Mouse (Mus musculus): Measurements from ENCODE around the gene 3425401B19Rik. TPM values are rescaled to one million over a fixed set of nuclear protein-coding genes. Genes with fewer than 3 reads are reported as not detected.
A peak's percentile ranks its signal among the peaks of the same experiment; 100 is the strongest.

Gene 3425401B19Rik
- polyA plus RNA-seq, 1 experiment from 2014 or later, result 0.65 TPM

GRCm38 (mm10) chr14:32682536-32682935 lies 2.6 kb downstream of the 3425401B19Rik start:
- ATAC-seq (ENCODE audit: insufficient read depth, low FRiP score), result no peak
- Histone ChIP-seq H3K27ac (ENCODE audit: low read length) (no peak overlapping the region), H3K4me3 (replicated peaks; ENCODE audit: low read length) (no peak overlapping the region), H3K4me2 (ENCODE audit: low read depth, low read length) (no peak overlapping the region), H3K4me1 (ENCODE audit: control insufficient read depth, insufficient read depth, low read length) (peaks cover 9% of the 10 kb centered on the region; the same call in 1 of the 2 replicates), H3K9ac (ENCODE audit: low read length) (no peak overlapping the region), H3K36me3 (ENCODE audit: control insufficient read depth, insufficient read depth, low read length) (no peaks in the 10 kb centered on the region), H3K9me3 (replicated peaks; ENCODE audit: control insufficient read depth, low read length) (no peaks in the 10 kb centered on the region), H3K27me3 (ENCODE audit: control insufficient read depth, insufficient read depth, low read length) (no peaks in the 10 kb centered on the region)
- WGBS, result 92% methylated on average over 12 of the region's 12 CpGs

GRCm38 (mm10) chr14:32681603-32682002 lies 3.5 kb downstream of the 3425401B19Rik start:
- no peak overlapping the region for H3K9ac ChIP-seq (ENCODE audit: low read length)
- no peaks in the 10 kb centered on the region for H3K9me3 ChIP-seq (replicated peaks; ENCODE audit: control insufficient read depth, low read length)
- no peaks in the 10 kb centered on the region for H3K27me3 ChIP-seq (ENCODE audit: control insufficient read depth, insufficient read depth, low read length)
- 78% methylated on average over 3 of the region's 3 CpGs for WGBS
- H3K4me3 ChIP-seq (replicated peaks; ENCODE audit: low read length), result no peak overlapping the region
- ATAC-seq (ENCODE audit: insufficient read depth, low FRiP score), result no peak
- H3K36me3 ChIP-seq (ENCODE audit: control insufficient read depth, insufficient read depth, low read length), result no peaks in the 10 kb centered on the region
- no peak overlapping the region for H3K4me2 ChIP-seq (ENCODE audit: low read depth, low read length)
- H3K4me1 ChIP-seq (ENCODE audit: control insufficient read depth, insufficient read depth, low read length), result peaks cover 9% of the 10 kb centered on the region; the same call in 1 of the 2 replicates
- no peak overlapping the region for H3K27ac ChIP-seq (ENCODE audit: low read length)

GRCm38 (mm10) chr14:32678565-32678964 lies 6.5 kb downstream of the 3425401B19Rik start:
- Histone ChIP-seq H3K9ac (ENCODE audit: low read length) (no peak overlapping the region), H3K4me3 (replicated peaks; ENCODE audit: low read length) (no peak overlapping the region), H3K9me3 (replicated peaks; ENCODE audit: control insufficient read depth, low read length) (no peaks in the 10 kb centered on the region), H3K27me3 (ENCODE audit: control insufficient read depth, insufficient read depth, low read length) (no peaks in the 10 kb centered on the region), H3K36me3 (ENCODE audit: control insufficient read depth, insufficient read depth, low read length) (no peaks in the 10 kb centered on the region), H3K4me1 (ENCODE audit: control insufficient read depth, insufficient read depth, low read length) (no peaks in the 10 kb centered on the region), H3K4me2 (ENCODE audit: low read depth, low read length) (no peak overlapping the region), H3K27ac (ENCODE audit: low read length) (no peak overlapping the region)
- WGBS, result 70% methylated on average over 3 of the region's 3 CpGs
- no peak for ATAC-seq (ENCODE audit: insufficient read depth, low FRiP score)

- H3K4me3 ChIP-seq (replicated peaks; ENCODE audit: low read length), result no peak overlapping the region
- no peak overlapping the region for H3K9ac ChIP-seq (ENCODE audit: low read length)
- ATAC-seq (ENCODE audit: insufficient read depth, low FRiP score), result no peak
- H3K27ac ChIP-seq (ENCODE audit: low read length), result no peak overlapping the region
- no peaks in the 10 kb centered on the region for H3K36me3 ChIP-seq (ENCODE audit: control insufficient read depth, insufficient read depth, low read length)
- no peak overlapping the region for H3K4me2 ChIP-seq (ENCODE audit: low read depth, low read length)
- WGBS, result 38% methylated on average over 3 of the region's 3 CpGs
- H3K4me1 ChIP-seq (ENCODE audit: control insufficient read depth, insufficient read depth, low read length), result no peaks in the 10 kb centered on the region
- H3K9me3 ChIP-seq (replicated peaks; ENCODE audit: control insufficient read depth, low read length), result no peaks in the 10 kb centered on the region
- H3K27me3 ChIP-seq (ENCODE audit: control insufficient read depth, insufficient read depth, low read length), result no peaks in the 10 kb centered on the region
Measured at GRCm38 (mm10) chr14:32673178-32673577, 11.9 kb downstream of the 3425401B19Rik start.

- no peak for ATAC-seq (ENCODE audit: insufficient read depth, low FRiP score)
- Histone ChIP-seq H3K4me2 (ENCODE audit: low read depth, low read length) (no peak overlapping the region), H3K9me3 (replicated peaks; ENCODE audit: control insufficient read depth, low read length) (no peaks in the 10 kb centered on the region), H3K27ac (ENCODE audit: low read length) (no peak overlapping the region), H3K4me3 (replicated peaks; ENCODE audit: low read length) (no peak overlapping the region), H3K27me3 (ENCODE audit: control insufficient read depth, insufficient read depth, low read length) (no peaks in the 10 kb centered on the region), H3K9ac (ENCODE audit: low read length) (no peak overlapping the region), H3K4me1 (ENCODE audit: control insufficient read depth, insufficient read depth, low read length) (no peaks in the 10 kb centered on the region), H3K36me3 (ENCODE audit: control insufficient read depth, insufficient read depth, low read length) (no peaks in the 10 kb centered on the region)
- WGBS, result 80% methylated on average over 6 of the region's 6 CpGs
Measured at GRCm38 (mm10) chr14:32663099-32663498, 22.0 kb downstream of the 3425401B19Rik start.

GRCm38 (mm10) chr14:32659781-32660180 lies 25.3 kb downstream of the 3425401B19Rik start:
- Histone ChIP-seq H3K27ac (ENCODE audit: low read length) (no peak overlapping the region), H3K9ac (ENCODE audit: low read length) (no peak overlapping the region), H3K4me2 (ENCODE audit: low read depth, low read length) (no peak overlapping the region), H3K4me1 (ENCODE audit: control insufficient read depth, insufficient read depth, low read length) (no peaks in the 10 kb centered on the region), H3K9me3 (replicated peaks; ENCODE audit: control insufficient read depth, low read length) (no peaks in the 10 kb centered on the region), H3K4me3 (replicated peaks; ENCODE audit: low read length) (no peak overlapping the region), H3K36me3 (ENCODE audit: control insufficient read depth, insufficient read depth, low read length) (no peaks in the 10 kb centered on the region), H3K27me3 (ENCODE audit: control insufficient read depth, insufficient read depth, low read length) (no peaks in the 10 kb centered on the region)
- WGBS, result 78% methylated on average over 9 of the region's 9 CpGs
- ATAC-seq (ENCODE audit: insufficient read depth, low FRiP score), result no peak

GRCm38 (mm10) chr14:32638485-32638884 lies 46.6 kb downstream of the 3425401B19Rik start:
- no peak overlapping the region for H3K4me3 ChIP-seq (replicated peaks; ENCODE audit: low read length)
- no peak overlapping the region for H3K9ac ChIP-seq (ENCODE audit: low read length)
- ATAC-seq (ENCODE audit: insufficient read depth, low FRiP score), result no peak
- H3K27ac ChIP-seq (ENCODE audit: low read length), result no peak overlapping the region
- H3K4me2 ChIP-seq (ENCODE audit: low read depth, low read length), result no peak overlapping the region
- no peaks in the 10 kb centered on the region for H3K9me3 ChIP-seq (replicated peaks; ENCODE audit: control insufficient read depth, low read length)
- H3K36me3 ChIP-seq (ENCODE audit: control insufficient read depth, insufficient read depth, low read length), result no peaks in the 10 kb centered on the region
- H3K4me1 ChIP-seq (ENCODE audit: control insufficient read depth, insufficient read depth, low read length), result no peaks in the 10 kb centered on the region
- no peaks in the 10 kb centered on the region for H3K27me3 ChIP-seq (ENCODE audit: control insufficient read depth, insufficient read depth, low read length)
- 77% methylated on average over 2 of the region's 2 CpGs for WGBS

GRCm38 (mm10) chr14:32634015-32634682 lies 50.9 kb downstream of the 3425401B19Rik start:
- H3K4me1 ChIP-seq (ENCODE audit: control insufficient read depth, insufficient read depth, low read length), result no peaks in the 10 kb centered on the region
- H3K4me2 ChIP-seq (ENCODE audit: low read depth, low read length), result no peak overlapping the region
- H3K27me3 ChIP-seq (ENCODE audit: control insufficient read depth, insufficient read depth, low read length), result no peaks in the 10 kb centered on the region
- H3K4me3 ChIP-seq (replicated peaks; ENCODE audit: low read length), result no peak overlapping the region
- ATAC-seq (ENCODE audit: insufficient read depth, low FRiP score), result peak; percentile 62; the same call in 1 of the 2 replicates
- WGBS, result 24% methylated on average over 11 of the region's 11 CpGs
- H3K9ac ChIP-seq (ENCODE audit: low read length), result no peak overlapping the region
- H3K36me3 ChIP-seq (ENCODE audit: control insufficient read depth, insufficient read depth, low read length), result no peaks in the 10 kb centered on the region
- no peaks in the 10 kb centered on the region for H3K9me3 ChIP-seq (replicated peaks; ENCODE audit: control insufficient read depth, low read length)
- no peak overlapping the region for H3K27ac ChIP-seq (ENCODE audit: low read length)

- no peaks in the 10 kb centered on the region for H3K36me3 ChIP-seq (ENCODE audit: control insufficient read depth, insufficient read depth, low read length)
- no peaks in the 10 kb centered on the region for H3K27me3 ChIP-seq (ENCODE audit: control insufficient read depth, insufficient read depth, low read length)
- H3K4me3 ChIP-seq (replicated peaks; ENCODE audit: low read length), result no peak overlapping the region
- no peak overlapping the region for H3K27ac ChIP-seq (ENCODE audit: low read length)
- no peaks in the 10 kb centered on the region for H3K4me1 ChIP-seq (ENCODE audit: control insufficient read depth, insufficient read depth, low read length)
- no peak overlapping the region for H3K9ac ChIP-seq (ENCODE audit: low read length)
- H3K9me3 ChIP-seq (replicated peaks; ENCODE audit: control insufficient read depth, low read length), result no peaks in the 10 kb centered on the region
- no peak overlapping the region for H3K4me2 ChIP-seq (ENCODE audit: low read depth, low read length)
- no peak for ATAC-seq (ENCODE audit: insufficient read depth, low FRiP score)
- WGBS, result 74% methylated on average over 6 of the region's 6 CpGs
Measured at GRCm38 (mm10) chr14:32632908-32633600, 52.0 kb downstream of the 3425401B19Rik start.

All from stomach, embryonic 16.5 days (tissue).